In the genomic region with DNA sequence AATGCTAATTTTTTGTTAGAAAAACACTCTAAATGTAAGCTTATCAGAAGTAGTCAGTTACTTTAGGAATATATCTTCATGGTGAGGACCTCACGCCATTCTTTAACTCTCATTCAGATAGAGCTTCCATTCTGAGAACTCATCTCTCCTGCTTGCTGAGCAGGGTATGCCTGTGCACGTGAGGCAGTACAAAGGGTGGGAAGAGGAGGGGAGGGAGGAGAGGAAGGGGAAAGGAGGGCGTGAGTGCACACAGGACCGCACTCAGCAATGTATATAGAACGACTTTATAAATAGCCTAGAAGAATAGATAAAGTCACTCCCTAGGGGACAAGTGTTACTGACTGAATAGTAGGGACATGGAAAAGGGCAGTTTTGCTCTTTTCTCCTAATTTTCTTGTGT, we compare ENCODE assay signal across 28 mouse cellular contexts. TPM values are rescaled to one million over a fixed set of nuclear protein-coding genes. Genes with fewer than 3 reads are reported as not detected.
DNase-seq lines count a peak whose midpoint lies in the region; ATAC-seq lines count a peak whose summit lies in the region.
"Had no signal": no experiment of that assay in that cellular context is flagged by ENCODE, and none has a peak within 500 bp of the region (broad histone marks: within the 10 kb centered on the region; RNA-seq: fewer than 3 reads in every experiment).

No protein-coding gene starts in this region.

- H3K4me3 ChIP-seq in heart, embryonic 11.5 days (ENCODE audit: low read depth, low read length), result no peak overlapping the region
- no peak overlapping the region for H3K4me3 ChIP-seq in heart, embryonic 15.5 days
- no peak overlapping the region for H3K4me3 ChIP-seq in midbrain, embryonic 15.5 days
- H3K4me3 ChIP-seq in midbrain, embryonic 11.5 days (ENCODE audit: low read depth, low read length), result no peak overlapping the region
- H3K4me3 ChIP-seq: embryonic facial prominence, embryonic 12.5 days; embryonic facial prominence, embryonic 15.5 days had no signal

- no peak overlapping the region for H3K27ac ChIP-seq in heart, embryonic 11.5 days (ENCODE audit: low read depth, low read length)
- no peak overlapping the region for H3K27ac ChIP-seq in heart, embryonic 15.5 days
- H3K27ac ChIP-seq in midbrain, embryonic 15.5 days, result no peak overlapping the region
- no peak overlapping the region for H3K27ac ChIP-seq in midbrain, embryonic 11.5 days (ENCODE audit: low read depth, low read length)
- H3K27ac ChIP-seq: embryonic facial prominence, embryonic 12.5 days; embryonic facial prominence, embryonic 15.5 days; hindbrain, embryonic 14.5 days; hindbrain, postnatal 0 days had no signal

- H3K36me3 ChIP-seq in heart, embryonic 11.5 days (ENCODE audit: control insufficient read depth, insufficient read depth, low read length), result no peaks in the 10 kb centered on the region
- no peaks in the 10 kb centered on the region for H3K36me3 ChIP-seq in heart, embryonic 15.5 days
- no peaks in the 10 kb centered on the region for H3K36me3 ChIP-seq in midbrain, embryonic 15.5 days (replicated peaks)
- no peaks in the 10 kb centered on the region for H3K36me3 ChIP-seq in midbrain, embryonic 11.5 days (ENCODE audit: control insufficient read depth, insufficient read depth, low read length)
- H3K36me3 ChIP-seq: embryonic facial prominence, embryonic 12.5 days; embryonic facial prominence, embryonic 15.5 days had no signal

- H3K27me3 ChIP-seq in heart, embryonic 11.5 days (ENCODE audit: control insufficient read depth, insufficient read depth, low read length), result no peaks in the 10 kb centered on the region
- H3K27me3 ChIP-seq in heart, embryonic 15.5 days, result no peaks in the 10 kb centered on the region
- H3K27me3 ChIP-seq in midbrain, embryonic 15.5 days (replicated peaks), result no peaks in the 10 kb centered on the region
- no peaks in the 10 kb centered on the region for H3K27me3 ChIP-seq in midbrain, embryonic 11.5 days (ENCODE audit: control insufficient read depth, insufficient read depth, low read length)
- H3K27me3 ChIP-seq: embryonic facial prominence, embryonic 12.5 days; embryonic facial prominence, embryonic 15.5 days had no signal

- DNase-seq in heart, adult 9 months (ENCODE audit: low spot score in 2 of 2), result no peak
- no peak for DNase-seq in heart, adult 18-20 months
- no peak for DNase-seq in midbrain, embryonic 11.5 days (ENCODE audit: low spot score, missing footprints)
- DNase-seq: adrenal gland, adult 2 months; adrenal gland, postnatal 14 days; cerebellum, adult 11 months; cerebellum, adult 2 months; cerebellum, adult 9-11 months; cerebellum, postnatal 25 days; gastrocnemius, postnatal 10 days; gastrocnemius, postnatal 36 days; heart, postnatal 36 days; kidney, adult 18-20 months had no signal

- no peaks in the 10 kb centered on the region for H3K9me3 ChIP-seq in heart, embryonic 11.5 days (replicated peaks; ENCODE audit: control insufficient read depth, low read length)
- H3K9me3 ChIP-seq in heart, embryonic 15.5 days (replicated peaks), result no peaks in the 10 kb centered on the region
- no peaks in the 10 kb centered on the region for H3K9me3 ChIP-seq in midbrain, embryonic 15.5 days
- no peaks in the 10 kb centered on the region for H3K9me3 ChIP-seq in midbrain, embryonic 11.5 days (ENCODE audit: control insufficient read depth, low read length)
- H3K9me3 ChIP-seq: embryonic facial prominence, embryonic 12.5 days; embryonic facial prominence, embryonic 15.5 days had no signal

- H3K4me2 ChIP-seq in heart, embryonic 11.5 days, result peak overlapping the region; percentile 25; the same call in 1 of the 2 replicates
- H3K4me2 ChIP-seq in heart, embryonic 15.5 days, result no peak overlapping the region
- no peak overlapping the region for H3K4me2 ChIP-seq in midbrain, embryonic 15.5 days
- no peak overlapping the region for H3K4me2 ChIP-seq in midbrain, embryonic 11.5 days
- H3K4me2 ChIP-seq: embryonic facial prominence, embryonic 12.5 days; embryonic facial prominence, embryonic 15.5 days; hindbrain, embryonic 14.5 days had no signal

- H3K9ac ChIP-seq in heart, embryonic 11.5 days (ENCODE audit: low read depth, low read length), result no peak overlapping the region
- H3K9ac ChIP-seq in heart, embryonic 15.5 days, result no peak overlapping the region
- H3K9ac ChIP-seq in midbrain, embryonic 15.5 days, result no peak overlapping the region
- H3K9ac ChIP-seq in midbrain, embryonic 11.5 days (ENCODE audit: low read length), result no peak overlapping the region
- H3K9ac ChIP-seq: embryonic facial prominence, embryonic 12.5 days; embryonic facial prominence, embryonic 15.5 days; hindbrain, embryonic 14.5 days had no signal

- H3K4me1 ChIP-seq in heart, embryonic 11.5 days (ENCODE audit: control insufficient read depth, insufficient read depth, low read length), result peaks cover 18% of the 10 kb centered on the region
- peaks cover 21% of the 10 kb centered on the region for H3K4me1 ChIP-seq in heart, embryonic 15.5 days (replicated peaks)
- peaks cover 4% of the 10 kb centered on the region; the same call in 1 of the 2 replicates for H3K4me1 ChIP-seq in midbrain, embryonic 15.5 days
- peaks cover 11% of the 10 kb centered on the region for H3K4me1 ChIP-seq in midbrain, embryonic 11.5 days (ENCODE audit: control insufficient read depth, insufficient read depth, low read length)
- H3K4me1 ChIP-seq: embryonic facial prominence, embryonic 15.5 days had no signal

- WGBS in heart, embryonic 11.5 days (ENCODE audit: insufficient replicate concordance), result 14% methylated on average over 5 of the region's 5 CpGs
- 13% methylated on average over 5 of the region's 5 CpGs for WGBS in heart, embryonic 15.5 days
- 23% methylated on average over 5 of the region's 5 CpGs for WGBS in midbrain, embryonic 15.5 days
- WGBS in midbrain, embryonic 11.5 days, result 28% methylated on average over 5 of the region's 5 CpGs

- no peak; the same call in 1 of the 2 replicates for ATAC-seq in heart, embryonic 11.5 days (replicated peaks; ENCODE audit: insufficient number of reproducible peaks, low FRiP score, low TSS enrichment)
- ATAC-seq in heart, embryonic 15.5 days (replicated peaks; ENCODE audit: insufficient number of reproducible peaks, insufficient read depth, low FRiP score, low read depth), result 0 out of 2 replicates have a peak, but pooled peaks have one; percentile 43
- peak; percentile 63; the same call in 1 of the 2 replicates for ATAC-seq in midbrain, embryonic 15.5 days (replicated peaks)
- no peak for ATAC-seq in midbrain, embryonic 11.5 days (ENCODE audit: low FRiP score)
- ATAC-seq: CD4-positive, CD25-positive, alpha-beta regulatory T cell, adult 4 months; forebrain, embryonic 16.5 days; hindbrain, postnatal 0 days; inflammation-experienced regulatory T-cells, adult 6 months; intestine, embryonic 16.5 days had no signal

RNA-seq across cellular contexts. Expression of gene Tmem38b, which starts 11.1 kb away (rescaled TPM):
- polyA plus RNA-seq in heart, embryonic 11.5 days (2014; fragmentation: Nextera tagmentation; extraction: Ambion mirVana), result 13.3 and 14.4 TPM in 2 replicates
- 7.7 and 8.7 TPM in 2 replicates for polyA plus RNA-seq in heart, embryonic 15.5 days (2015; fragmentation: Nextera tagmentation; extraction: Ambion mirVana)
- 10 to 100 TPM; 21.8 to 23.4 TPM for total RNA-seq in heart, adult 18-20 months (2021)
- polyA plus RNA-seq in midbrain, embryonic 15.5 days (2015; fragmentation: Nextera tagmentation; extraction: Ambion mirVana), result 7.4 and 7.7 TPM in 2 replicates
- 13.0 and 13.5 TPM in 2 replicates for polyA plus RNA-seq in midbrain, embryonic 11.5 days (2014; fragmentation: Nextera tagmentation; extraction: Ambion mirVana)

RNA-seq across cellular contexts. Expression of gene Tal2, which starts 57.5 kb away (rescaled TPM):
- 0.07 and 0.10 TPM in 2 replicates for polyA plus RNA-seq in heart, embryonic 11.5 days (2014; fragmentation: Nextera tagmentation; extraction: Ambion mirVana)
- 0.06 TPM in 1 of 2 replicates, not detected in the other for polyA plus RNA-seq in heart, embryonic 15.5 days (2015; fragmentation: Nextera tagmentation; extraction: Ambion mirVana)
- total RNA-seq in heart, adult 18-20 months (2021), result under 1 TPM in 1 of 2 experiments, not detected in 1; 0.15 TPM
- polyA plus RNA-seq in midbrain, embryonic 15.5 days (2015; fragmentation: Nextera tagmentation; extraction: Ambion mirVana), result 5.2 and 6.2 TPM in 2 replicates
- 44.9 and 45.9 TPM in 2 replicates for polyA plus RNA-seq in midbrain, embryonic 11.5 days (2014; fragmentation: Nextera tagmentation; extraction: Ambion mirVana)
- total RNA-seq: adrenal gland, adult 2 months; common myeloid progenitor, adult 5-6 weeks; granulocyte monocyte progenitor cell, adult 5-6 weeks; MEL had no signal
- polyA plus RNA-seq: adrenal gland, adult 2 months; CD4-positive, CD25-positive, alpha-beta regulatory T cell, adult 4 months; heart, postnatal 0 days; inflammation-experienced regulatory T-cells, adult 6 months; intestine, embryonic 16.5 days had no signal

Comparison
In these comparisons a context has a peak if more than half of its experiments do, and no peak if none do; other contexts are left out.
1. ATAC-seq: peak in heart, embryonic 15.5 days (single experiment) and midbrain, embryonic 15.5 days (single experiment); none in heart, embryonic 11.5 days (single experiment) and midbrain, embryonic 11.5 days (single experiment).